Mouse (Mus musculus) cerebellum, adult 11-12 months (tissue): ENCODE measurements at regions not wholly inside any gene's neighbourhood (a gene's known extent, or its start where the extent isn't known, plus 50 kb on each side); places are given as distances from the start of the nearest gene placed in this dataset.

ENCODE experiments used
- DNase-seq: peaks from one replicate; pipeline ENCODE4 v3.0.0; 2022

- no peak for DNase-seq
Measured at GRCm38 (mm10) chr3:151182132-151182531, 255.6 kb upstream of the Adgrl4 start.

GRCm38 (mm10) chr3:151192092-151192491 lies 245.6 kb upstream of the Adgrl4 start:
- DNase-seq, result no peak

GRCm38 (mm10) chr3:151210978-151211377 lies 226.7 kb upstream of the Adgrl4 start:
- no peak for DNase-seq

- no peak for DNase-seq
Measured at GRCm38 (mm10) chr3:151216764-151217502, 220.8 kb upstream of the Adgrl4 start.

GRCm38 (mm10) chr3:151222407-151222806 lies 215.3 kb upstream of the Adgrl4 start:
- DNase-seq, result no peak

GRCm38 (mm10) chr3:151252458-151252857 lies 185.2 kb upstream of the Adgrl4 start:
- DNase-seq, result no peak

GRCm38 (mm10) chr3:151262821-151263220 lies 174.9 kb upstream of the Adgrl4 start:
- no peak for DNase-seq

GRCm38 (mm10) chr3:151265658-151266057 lies 172.0 kb upstream of the Adgrl4 start:
- no peak for DNase-seq

- no peak for DNase-seq
Measured at GRCm38 (mm10) chr3:151269514-151269913, 168.2 kb upstream of the Adgrl4 start.

- DNase-seq, result no peak
Measured at GRCm38 (mm10) chr3:151283829-151284228, 153.9 kb upstream of the Adgrl4 start.

GRCm38 (mm10) chr3:151293981-151294605 lies 143.6 kb upstream of the Adgrl4 start:
- DNase-seq, result peak; percentile 67

GRCm38 (mm10) chr3:151294606-151295005 lies 143.1 kb upstream of the Adgrl4 start:
- DNase-seq, result peak; percentile 7

- no peak for DNase-seq
Measured at GRCm38 (mm10) chr3:151295027-151295426, 142.7 kb upstream of the Adgrl4 start.

- DNase-seq, result peak; percentile 44
Measured at GRCm38 (mm10) chr3:151298325-151298724, 139.4 kb upstream of the Adgrl4 start.

GRCm38 (mm10) chr3:151305402-151305801 lies 132.3 kb upstream of the Adgrl4 start:
- DNase-seq, result no peak

- DNase-seq, result no peak
Measured at GRCm38 (mm10) chr3:151307975-151308374, 129.7 kb upstream of the Adgrl4 start.

GRCm38 (mm10) chr3:151323835-151324234 lies 113.9 kb upstream of the Adgrl4 start:
- no peak for DNase-seq

- no peak for DNase-seq
Measured at GRCm38 (mm10) chr3:151329801-151330200, 107.9 kb upstream of the Adgrl4 start.

- no peak for DNase-seq
Measured at GRCm38 (mm10) chr3:151331906-151332305, 105.8 kb upstream of the Adgrl4 start.

- DNase-seq, result no peak
Measured at GRCm38 (mm10) chr3:151332317-151332687, 105.4 kb upstream of the Adgrl4 start.

GRCm38 (mm10) chr3:151332688-151333452 lies 104.8 kb upstream of the Adgrl4 start:
- peak; percentile 59 for DNase-seq

- DNase-seq, result peak; percentile 11
Measured at GRCm38 (mm10) chr3:151333867-151334341, 103.8 kb upstream of the Adgrl4 start.

GRCm38 (mm10) chr3:151351481-151352090 lies 86.1 kb upstream of the Adgrl4 start:
- no peak for DNase-seq
